Mouse (Mus musculus) heart, embryonic 10.5 days (tissue): ENCODE measurements at regions not wholly inside any gene's neighbourhood (a gene's known extent, or its start where the extent isn't known, plus 50 kb on each side); places are given as distances from the start of the nearest gene placed in this dataset.
A peak's percentile ranks its signal among the peaks of the same experiment; 100 is the strongest.

Experiments
- DNase-seq: peaks from one replicate; pipeline ENCODE4 v3.0.0-alpha.2; 2017; ENCODE audit warnings: low spot score
- H3K27ac ChIP-seq: fragments of 300-500 bp; sonication (generic); 2 replicates; pipeline ENCODE4 v1.5.1; 2016; ENCODE audit warnings: mild to moderate bottlenecking
- H3K27me3 ChIP-seq: fragments of 300-500 bp; sonication (generic); 2 replicates; pipeline ENCODE4 v1.6.1; 2016; ENCODE audit warnings: mild to moderate bottlenecking; ENCODE audit not compliant: poor library complexity, insufficient read depth, severe bottlenecking
- H3K36me3 ChIP-seq: fragments of 300-500 bp; sonication (generic); 2 replicates; pipeline ENCODE4 v1.6.1; 2016; ENCODE audit warnings: mild to moderate bottlenecking, moderate library complexity
- H3K4me1 ChIP-seq: fragments of 300-500 bp; sonication (generic); 2 replicates; pipeline ENCODE4 v1.6.1; 2016; ENCODE audit warnings: mild to moderate bottlenecking
- H3K4me3 ChIP-seq: fragments of 300-500 bp; sonication (generic); 2 replicates; pipeline ENCODE4 v1.5.1; 2016; ENCODE audit warnings: mild to moderate bottlenecking, moderate library complexity
- H3K9me3 ChIP-seq: fragments of 300-500 bp; sonication (generic); 2 replicates; pipeline ENCODE4 v1.6.1; 2016; ENCODE audit warnings: mild to moderate bottlenecking, moderate library complexity
- WGBS: fragments of 180-500 bp; shearing (Covaris S2); methylation state at CpG from one replicate; pipeline ENCODE4 v1.1.7; 2016; 5-methylcytosine and 5-hydroxymethylcytosine counted together

DNA sequence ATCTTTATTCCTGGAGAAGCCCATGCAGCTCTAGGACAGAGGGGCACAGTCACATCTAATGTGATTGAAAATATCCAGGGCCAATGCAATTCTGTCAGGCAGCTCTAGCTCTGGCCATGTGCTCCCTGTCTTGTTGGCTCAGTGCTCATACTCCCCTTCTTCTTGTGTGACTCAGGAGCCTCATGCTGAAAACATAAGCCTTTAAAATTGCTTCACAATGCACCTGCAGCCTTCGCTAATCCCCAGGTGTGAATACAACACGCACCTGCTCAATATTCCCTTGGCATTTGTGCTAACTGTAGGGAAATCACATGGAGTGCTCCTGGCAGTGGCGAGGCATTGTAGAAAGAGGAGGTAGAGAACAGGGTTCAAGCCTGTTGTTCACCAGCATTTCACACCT is 242.0 kb downstream of the Emx2 start:
- Histone ChIP-seq H3K36me3 (no peaks in the 10 kb centered on the region), H3K4me3 (no peak overlapping the region), H3K4me1 (no peaks in the 10 kb centered on the region), H3K27ac (no peak overlapping the region), H3K27me3 (peaks cover 10% of the 10 kb centered on the region; the same call in 1 of the 2 replicates), H3K9me3 (no peaks in the 10 kb centered on the region)
- no peak for DNase-seq
- 67% methylated on average over 3 of the region's 3 CpGs for WGBS

GRCm38 (mm10) chr19:59707106-59707505 is 236.3 kb downstream of the Rab11fip2 start:
- DNase-seq = no peak
- 67% methylated on average over 5 of the region's 5 CpGs for WGBS
- H3K4me1 ChIP-seq = no peaks in the 10 kb centered on the region
- H3K36me3 ChIP-seq = no peaks in the 10 kb centered on the region
- no peak overlapping the region for H3K4me3 ChIP-seq
- H3K27me3 ChIP-seq = peaks cover 4% of the 10 kb centered on the region; the same call in 1 of the 2 replicates
- no peaks in the 10 kb centered on the region for H3K9me3 ChIP-seq
- H3K27ac ChIP-seq = no peak overlapping the region

GRCm38 (mm10) chr19:59709180-59709579 is 234.3 kb downstream of the Rab11fip2 start:
- Histone ChIP-seq H3K36me3 (no peaks in the 10 kb centered on the region), H3K9me3 (no peaks in the 10 kb centered on the region), H3K4me1 (no peaks in the 10 kb centered on the region), H3K4me3 (no peak overlapping the region), H3K27ac (no peak overlapping the region), H3K27me3 (peaks cover 4% of the 10 kb centered on the region; the same call in 1 of the 2 replicates)
- no peak for DNase-seq
- 66% methylated on average over 2 of the region's 2 CpGs for WGBS

GRCm38 (mm10) chr19:59715086-59715485 is 228.4 kb downstream of the Rab11fip2 start:
- Histone ChIP-seq H3K4me3 (no peak overlapping the region), H3K4me1 (peaks cover 5% of the 10 kb centered on the region), H3K27ac (no peak overlapping the region), H3K27me3 (peaks cover 39% of the 10 kb centered on the region), H3K36me3 (no peaks in the 10 kb centered on the region), H3K9me3 (no peaks in the 10 kb centered on the region)
- DNase-seq = no peak
- WGBS = 72% methylated on average over 2 of the region's 2 CpGs

GRCm38 (mm10) chr19:59717813-59718483 is 225.5 kb downstream of the Rab11fip2 start:
- H3K36me3 ChIP-seq = no peaks in the 10 kb centered on the region
- H3K4me3 ChIP-seq = no peak overlapping the region
- no peak for DNase-seq
- no peaks in the 10 kb centered on the region for H3K9me3 ChIP-seq
- 6% methylated on average over 8 of the region's 8 CpGs for WGBS
- H3K4me1 ChIP-seq = peaks cover 5% of the 10 kb centered on the region
- peaks cover 39% of the 10 kb centered on the region for H3K27me3 ChIP-seq
- H3K27ac ChIP-seq = no peak overlapping the region

DNA sequence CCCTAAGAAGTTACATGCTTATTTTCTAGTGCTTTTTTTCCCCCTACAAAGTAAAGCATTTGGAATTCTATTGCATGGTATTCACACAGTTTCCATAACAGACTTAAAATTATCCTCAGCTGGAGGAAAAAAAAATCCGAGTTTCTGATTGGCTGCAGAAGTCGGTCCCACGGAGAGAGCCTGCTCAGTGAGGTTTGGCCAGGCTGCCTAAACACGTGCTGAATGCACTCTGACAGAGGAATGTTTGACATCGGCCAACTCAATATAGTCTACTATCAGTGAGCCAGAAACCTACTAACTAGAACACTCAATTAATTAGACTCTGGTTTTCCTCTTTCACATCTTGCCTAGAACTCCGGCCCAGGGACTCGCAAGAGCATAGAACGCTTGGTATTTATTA is 204.9 kb downstream of the Rab11fip2 start:
- no peaks in the 10 kb centered on the region for H3K27me3 ChIP-seq
- H3K4me3 ChIP-seq = no peak overlapping the region
- no peak overlapping the region for H3K27ac ChIP-seq
- DNase-seq = no peak
- no peaks in the 10 kb centered on the region for H3K9me3 ChIP-seq
- no peaks in the 10 kb centered on the region for H3K4me1 ChIP-seq
- whole genome bisulfite sequencing = 75% methylated on average over 8 of the region's 8 CpGs
- H3K36me3 ChIP-seq = no peaks in the 10 kb centered on the region

- Histone ChIP-seq H3K4me3 (no peak overlapping the region), H3K27me3 (no peaks in the 10 kb centered on the region), H3K27ac (no peak overlapping the region), H3K9me3 (no peaks in the 10 kb centered on the region), H3K36me3 (no peaks in the 10 kb centered on the region), H3K4me1 (no peaks in the 10 kb centered on the region)
- no peak for DNase-seq
- 35% methylated on average over 3 of the region's 3 CpGs for WGBS
These were observed 200.5 kb downstream of the Rab11fip2 start for GRCm38 (mm10) chr19:59742946-59743345.

DNA sequence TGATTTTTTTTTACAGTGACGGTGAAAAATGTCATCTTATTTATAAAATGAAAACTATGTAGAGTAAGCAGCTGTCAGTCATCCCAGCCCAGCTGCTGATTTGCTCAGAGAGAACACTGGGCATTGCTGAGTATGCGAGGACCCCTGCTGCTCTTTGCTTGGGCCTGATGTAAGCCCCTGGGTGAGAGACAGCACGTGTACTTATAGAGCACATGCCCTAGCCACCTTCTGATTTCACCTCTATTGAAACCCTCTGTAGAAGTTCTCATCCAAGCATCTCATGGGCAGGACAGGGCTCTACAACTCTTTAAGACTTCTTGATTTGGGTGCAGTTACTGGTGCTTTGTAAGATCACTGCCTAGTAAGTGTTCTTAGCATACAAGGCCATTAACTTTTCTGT is 182.2 kb downstream of the Rab11fip2 start:
- Histone ChIP-seq H3K9me3 (no peaks in the 10 kb centered on the region), H3K36me3 (no peaks in the 10 kb centered on the region), H3K27me3 (no peaks in the 10 kb centered on the region), H3K4me1 (no peaks in the 10 kb centered on the region), H3K27ac (no peak overlapping the region), H3K4me3 (no peak overlapping the region)
- WGBS = 54% methylated on average over 3 of the region's 3 CpGs
- DNase-seq = peak; percentile 70

- no peak overlapping the region for H3K4me3 ChIP-seq
- no peak overlapping the region for H3K27ac ChIP-seq
- no peaks in the 10 kb centered on the region for H3K27me3 ChIP-seq
- DNase-seq = peak; percentile 43
- no peaks in the 10 kb centered on the region for H3K9me3 ChIP-seq
- 69% methylated on average over 9 of the region's 9 CpGs for WGBS
- no peaks in the 10 kb centered on the region for H3K36me3 ChIP-seq
- H3K4me1 ChIP-seq = no peaks in the 10 kb centered on the region
These were observed 158.9 kb downstream of the Rab11fip2 start for GRCm38 (mm10) chr19:59784401-59785046.

DNA sequence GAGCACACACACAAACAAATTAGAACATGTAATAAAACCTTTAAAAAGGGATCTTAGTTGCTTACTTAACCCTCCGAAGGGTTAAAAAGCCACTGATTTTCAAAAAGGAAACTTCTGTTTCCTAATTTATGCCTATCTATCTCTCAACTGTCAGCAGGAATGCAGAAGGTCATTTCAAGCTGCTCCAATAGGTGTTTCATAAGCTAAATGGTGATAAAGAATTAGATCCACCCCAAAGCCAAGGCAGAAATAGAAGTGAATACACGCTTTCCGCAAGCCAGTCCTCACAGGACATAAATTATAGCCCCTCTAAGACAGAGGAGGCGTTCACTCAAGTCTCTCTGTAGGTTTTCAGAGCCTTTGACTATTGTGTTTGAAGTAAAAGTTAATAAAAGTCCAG is 112.2 kb downstream of the Rab11fip2 start:
- DNase-seq = no peak
- Histone ChIP-seq H3K9me3 (no peaks in the 10 kb centered on the region), H3K27ac (no peak overlapping the region), H3K4me3 (no peak overlapping the region), H3K4me1 (no peaks in the 10 kb centered on the region), H3K27me3 (no peaks in the 10 kb centered on the region), H3K36me3 (no peaks in the 10 kb centered on the region)
- 78% methylated on average over 4 of the region's 4 CpGs for WGBS

GRCm38 (mm10) chr19:59837138-59837537 is 106.3 kb downstream of the Rab11fip2 start:
- WGBS = 78% methylated on average over 4 of the region's 4 CpGs
- Histone ChIP-seq H3K4me1 (no peaks in the 10 kb centered on the region), H3K36me3 (no peaks in the 10 kb centered on the region), H3K27ac (no peak overlapping the region), H3K27me3 (no peaks in the 10 kb centered on the region), H3K4me3 (no peak overlapping the region), H3K9me3 (no peaks in the 10 kb centered on the region)
- no peak for DNase-seq

DNA sequence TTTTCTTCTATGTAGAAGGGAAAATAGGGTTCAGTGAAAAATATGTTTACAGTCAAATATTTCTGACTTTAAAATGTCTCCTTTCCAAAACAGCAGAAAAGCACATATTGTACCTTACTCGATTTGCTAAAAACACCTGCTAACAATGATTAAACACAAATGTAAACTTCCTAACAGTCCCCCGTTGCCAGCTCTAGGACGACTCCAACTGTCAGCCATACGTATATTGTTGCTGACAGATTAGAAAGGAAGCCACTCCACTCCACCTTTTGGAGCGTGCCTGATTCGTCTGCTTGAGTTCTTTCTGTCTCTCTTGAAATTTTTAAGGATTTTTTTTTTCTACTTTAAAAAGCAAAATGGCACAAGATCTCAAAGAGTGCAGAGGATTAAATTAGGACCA is 105.8 kb downstream of the Rab11fip2 start:
- Histone ChIP-seq H3K9me3 (no peaks in the 10 kb centered on the region), H3K4me1 (no peaks in the 10 kb centered on the region), H3K36me3 (no peaks in the 10 kb centered on the region), H3K4me3 (no peak overlapping the region), H3K27ac (no peak overlapping the region), H3K27me3 (no peaks in the 10 kb centered on the region)
- WGBS = 54% methylated on average over 6 of the region's 6 CpGs
- DNase-seq = no peak

DNA sequence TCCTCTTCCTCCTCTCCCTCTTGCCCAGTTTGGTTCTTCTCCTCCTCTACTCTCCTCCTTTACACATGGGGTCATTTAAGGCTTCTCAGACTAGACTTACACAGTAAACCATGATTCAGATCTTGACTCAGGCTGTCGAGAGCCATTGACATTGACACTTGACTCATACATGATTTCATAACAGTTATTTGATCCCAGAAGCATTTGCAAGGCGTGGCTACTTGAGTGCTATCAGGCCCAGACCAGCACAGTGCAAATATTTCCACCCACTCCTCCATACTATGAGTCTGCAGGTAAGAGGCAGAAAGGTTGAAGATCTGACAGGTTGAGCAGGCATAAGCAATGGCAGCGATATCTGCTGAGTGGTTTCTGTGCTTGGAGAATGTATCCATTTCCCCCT is 99.2 kb downstream of the Rab11fip2 start:
- no peak for DNase-seq
- 74% methylated on average over 3 of the region's 3 CpGs for WGBS
- Histone ChIP-seq H3K27me3 (no peaks in the 10 kb centered on the region), H3K4me3 (no peak overlapping the region), H3K4me1 (no peaks in the 10 kb centered on the region), H3K27ac (no peak overlapping the region), H3K36me3 (no peaks in the 10 kb centered on the region), H3K9me3 (no peaks in the 10 kb centered on the region)

DNA sequence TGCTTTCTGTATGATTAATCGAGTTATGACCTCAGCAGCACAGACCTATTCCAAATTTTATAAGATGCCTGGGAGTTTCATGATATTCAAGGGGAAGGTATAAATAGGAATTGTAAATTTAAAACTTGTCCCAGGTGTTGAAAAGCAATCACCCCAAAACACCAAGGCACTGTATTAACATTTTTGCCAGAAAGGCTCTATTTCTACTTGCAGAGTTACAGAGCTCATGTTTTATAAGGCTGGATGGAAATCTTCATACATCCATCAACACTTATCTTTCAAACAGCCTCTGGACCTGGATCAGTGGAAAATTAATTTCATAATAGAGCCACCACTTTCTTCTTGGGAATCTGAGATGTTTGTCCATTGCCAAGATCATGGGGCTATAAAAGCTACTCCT is 96.6 kb downstream of the Rab11fip2 start:
- H3K9me3 ChIP-seq = no peaks in the 10 kb centered on the region

More for the DNA sequence above, 96.6 kb downstream of the Rab11fip2 start:
- Histone ChIP-seq H3K27me3 (no peaks in the 10 kb centered on the region), H3K36me3 (no peaks in the 10 kb centered on the region), H3K4me3 (no peak overlapping the region), H3K4me1 (no peaks in the 10 kb centered on the region), H3K27ac (no peak overlapping the region)
- 73% methylated on average over 1 of the region's 1 CpGs for WGBS
- DNase-seq = no peak
